Mouse (Mus musculus): ENCODE data around the gene Atp1b3.
"Not testable (repeated sequence)": the region's sequence is repeated elsewhere in the genome, so short reads cannot be mapped to it uniquely, and the experiment has no call there.

Atp1b3 gene

GRCm38 (mm10) chr9:96363581-96364140 lies 581 bp downstream of the Atp1b3 start:
- DNase-seq, result peak; percentile 81

- DNase-seq, result no peak
Measured at GRCm38 (mm10) chr9:96360056-96360455, 4.2 kb downstream of the Atp1b3 start.

GRCm38 (mm10) chr9:96353799-96354198 lies 10.4 kb downstream of the Atp1b3 start:
- DNase-seq, result peak; percentile 41

- DNase-seq, result no peak
Measured at GRCm38 (mm10) chr9:96353121-96353769, 11.0 kb downstream of the Atp1b3 start.

GRCm38 (mm10) chr9:96351771-96352170 lies 12.5 kb downstream of the Atp1b3 start:
- not testable (repeated sequence) for DNase-seq

GRCm38 (mm10) chr9:96350476-96350875 lies 13.8 kb downstream of the Atp1b3 start:
- no peak for DNase-seq

GRCm38 (mm10) chr9:96350010-96350409 lies 14.2 kb downstream of the Atp1b3 start:
- peak; percentile 59 for DNase-seq

- no peak for DNase-seq
Measured at GRCm38 (mm10) chr9:96348885-96349284, 15.4 kb downstream of the Atp1b3 start.

GRCm38 (mm10) chr9:96345750-96346149 lies 18.5 kb downstream of the Atp1b3 start:
- DNase-seq, result no peak

- no peak for DNase-seq
Measured at GRCm38 (mm10) chr9:96331146-96331545, 33.1 kb downstream of the Atp1b3 start.

- DNase-seq, result peak; percentile 69
Measured at GRCm38 (mm10) chr9:96328226-96328625, 36.0 kb downstream of the Atp1b3 start.

- peak; percentile 92 for DNase-seq
Measured at GRCm38 (mm10) chr9:96326496-96326923, 37.7 kb downstream of the Atp1b3 start.

- DNase-seq, result peak; percentile 63
Measured at GRCm38 (mm10) chr9:96324502-96324901, 39.7 kb downstream of the Atp1b3 start.

- DNase-seq, result peak; percentile 79
Measured at GRCm38 (mm10) chr9:96322411-96323152, 41.7 kb downstream of the Atp1b3 start.

- DNase-seq, result no peak
Measured at GRCm38 (mm10) chr9:96320551-96320980, 43.7 kb downstream of the Atp1b3 start.

- no peak for DNase-seq
Measured at GRCm38 (mm10) chr9:96319333-96319732, 44.9 kb downstream of the Atp1b3 start.

- no peak for DNase-seq
Measured at GRCm38 (mm10) chr9:96312074-96312473, 52.2 kb downstream of the Atp1b3 start.

GRCm38 (mm10) chr9:96308816-96309215 lies 55.4 kb downstream of the Atp1b3 start:
- no peak for DNase-seq

- no peak for DNase-seq
Measured at GRCm38 (mm10) chr9:96299324-96300008, 64.8 kb downstream of the Atp1b3 start.

- DNase-seq, result no peak
Measured at GRCm38 (mm10) chr9:96292144-96292543, 72.1 kb downstream of the Atp1b3 start.

GRCm38 (mm10) chr9:96284916-96285315 lies 79.3 kb downstream of the Atp1b3 start:
- DNase-seq, result no peak

Measured in cerebellum, adult 9-11 months (tissue).